Mouse (Mus musculus): ENCODE data around the gene Casp9. TPM values are rescaled to one million over a fixed set of nuclear protein-coding genes. Genes with fewer than 3 reads are reported as not detected.
A peak's percentile ranks its signal among the peaks of the same experiment; 100 is the strongest.

Gene Casp9
- polyA plus RNA-seq, 1 experiment from 2014 or later: 23.2 TPM

GRCm38 (mm10) chr4:141804105-141804504 is 10.7 kb downstream of the Casp9 start:
- Histone ChIP-seq H3K27ac (no peak overlapping the region), H3K4me1 (replicated peaks) (no peaks in the 10 kb centered on the region), H3K9me3 (no peaks in the 10 kb centered on the region), H3K4me3 (replicated peaks) (no peak overlapping the region), H3K36me3 (peaks cover 65% of the 10 kb centered on the region), H3K9ac (replicated peaks) (no peak overlapping the region), H3K4me2 (replicated peaks) (no peak overlapping the region), H3K27me3 (no peaks in the 10 kb centered on the region)
- WGBS: 89% methylated on average over 4 of the region's 4 CpGs
- ATAC-seq: no peak

- Histone ChIP-seq H3K4me2 (replicated peaks) (no peak overlapping the region), H3K36me3 (peaks cover 81% of the 10 kb centered on the region), H3K27me3 (no peaks in the 10 kb centered on the region), H3K27ac (no peak overlapping the region), H3K4me3 (replicated peaks) (no peak overlapping the region), H3K9ac (replicated peaks) (no peak overlapping the region), H3K4me1 (replicated peaks) (no peaks in the 10 kb centered on the region), H3K9me3 (no peaks in the 10 kb centered on the region)
- WGBS: 98% methylated on average over 8 of the region's 8 CpGs
- no peak for ATAC-seq
These were observed 12.5 kb downstream of the Casp9 start for GRCm38 (mm10) chr4:141805886-141806285.

- ATAC-seq: peak; percentile 62; the same call in 1 of the 2 replicates
- 73% methylated on average over 8 of the region's 8 CpGs for WGBS
- H3K36me3 ChIP-seq: peaks cover 96% of the 10 kb centered on the region
These were observed 16.5 kb downstream of the Casp9 start for GRCm38 (mm10) chr4:141809850-141810464.

GRCm38 (mm10) chr4:141810975-141811374 is 17.6 kb downstream of the Casp9 start:
- no peak for ATAC-seq
- Histone ChIP-seq H3K9me3 (no peaks in the 10 kb centered on the region), H3K27me3 (no peaks in the 10 kb centered on the region), H3K4me2 (replicated peaks) (no peak overlapping the region), H3K4me1 (replicated peaks) (peaks cover under 1% of the 10 kb centered on the region; the same call in 1 of the 2 replicates), H3K36me3 (peaks cover 91% of the 10 kb centered on the region), H3K4me3 (replicated peaks) (no peak overlapping the region), H3K27ac (no peak overlapping the region), H3K9ac (replicated peaks) (no peak overlapping the region)
- WGBS: 97% methylated on average over 2 of the region's 2 CpGs

More at GRCm38 (mm10) chr4:141809850-141810464, 16.5 kb downstream of the Casp9 start:
- Histone ChIP-seq H3K9me3 (no peaks in the 10 kb centered on the region), H3K27ac (0 out of 2 replicates have a peak overlapping the region, but pooled peaks have one; percentile 30), H3K4me1 (replicated peaks) (no peaks in the 10 kb centered on the region), H3K9ac (replicated peaks) (no peak overlapping the region), H3K4me2 (replicated peaks) (no peak overlapping the region), H3K4me3 (replicated peaks) (no peak overlapping the region), H3K27me3 (no peaks in the 10 kb centered on the region)

GRCm38 (mm10) chr4:141811375-141811774 is 18.0 kb downstream of the Casp9 start:
- Histone ChIP-seq H3K9ac (replicated peaks) (no peak overlapping the region), H3K4me1 (replicated peaks) (peaks cover 5% of the 10 kb centered on the region; the same call in 1 of the 2 replicates), H3K9me3 (no peaks in the 10 kb centered on the region), H3K36me3 (peaks cover 87% of the 10 kb centered on the region), H3K4me3 (replicated peaks) (no peak overlapping the region), H3K4me2 (replicated peaks) (no peak overlapping the region), H3K27me3 (no peaks in the 10 kb centered on the region), H3K27ac (no peak overlapping the region)
- no peak for ATAC-seq
- WGBS: 99% methylated on average over 7 of the region's 7 CpGs

GRCm38 (mm10) chr4:141816267-141816666 is 22.9 kb downstream of the Casp9 start:
- Histone ChIP-seq H3K4me2 (replicated peaks) (no peak overlapping the region), H3K27ac (peak overlapping the region; percentile 59), H3K9ac (replicated peaks) (no peak overlapping the region), H3K4me1 (replicated peaks) (peaks cover 5% of the 10 kb centered on the region; the same call in 1 of the 2 replicates), H3K27me3 (no peaks in the 10 kb centered on the region), H3K4me3 (replicated peaks) (no peak overlapping the region), H3K9me3 (0 out of 2 replicates have a peak, but pooled peaks cover 2% of the 10 kb centered on the region), H3K36me3 (peaks cover 40% of the 10 kb centered on the region)
- no peak for ATAC-seq
- 79% methylated on average over 7 of the region's 7 CpGs for WGBS

- ATAC-seq: no peak
- Histone ChIP-seq H3K9ac (replicated peaks) (no peak overlapping the region), H3K4me3 (replicated peaks) (no peak overlapping the region), H3K4me2 (replicated peaks) (no peak overlapping the region), H3K9me3 (0 out of 2 replicates have a peak, but pooled peaks cover 2% of the 10 kb centered on the region), H3K27me3 (no peaks in the 10 kb centered on the region), H3K36me3 (peaks cover 33% of the 10 kb centered on the region), H3K27ac (peak overlapping the region; percentile 59; the same call in 1 of the 2 replicates), H3K4me1 (replicated peaks) (peaks cover 5% of the 10 kb centered on the region; the same call in 1 of the 2 replicates)
- 55% methylated on average over 14 of the region's 14 CpGs for WGBS
These were observed 23.6 kb downstream of the Casp9 start for GRCm38 (mm10) chr4:141816776-141817655.

GRCm38 (mm10) chr4:141817706-141818105 is 24.3 kb downstream of the Casp9 start:
- peaks cover 26% of the 10 kb centered on the region for H3K36me3 ChIP-seq
- ATAC-seq: no peak
- no peak overlapping the region for H3K4me3 ChIP-seq (replicated peaks)
- no peak overlapping the region for H3K27ac ChIP-seq
- H3K27me3 ChIP-seq: no peaks in the 10 kb centered on the region
- H3K9me3 ChIP-seq: 0 out of 2 replicates have a peak, but pooled peaks cover 2% of the 10 kb centered on the region
- 48% methylated on average over 10 of the region's 10 CpGs for WGBS
- H3K4me2 ChIP-seq (replicated peaks): no peak overlapping the region
- peaks cover 5% of the 10 kb centered on the region; the same call in 1 of the 2 replicates for H3K4me1 ChIP-seq (replicated peaks)
- no peak overlapping the region for H3K9ac ChIP-seq (replicated peaks)

GRCm38 (mm10) chr4:141818861-141819260 is 25.4 kb downstream of the Casp9 start:
- Histone ChIP-seq H3K4me2 (replicated peaks) (no peak overlapping the region), H3K4me3 (replicated peaks) (no peak overlapping the region), H3K9me3 (0 out of 2 replicates have a peak, but pooled peaks cover 2% of the 10 kb centered on the region), H3K9ac (replicated peaks) (no peak overlapping the region), H3K4me1 (replicated peaks) (peaks cover 5% of the 10 kb centered on the region; the same call in 1 of the 2 replicates), H3K27me3 (no peaks in the 10 kb centered on the region), H3K27ac (no peak overlapping the region), H3K36me3 (peaks cover 15% of the 10 kb centered on the region)
- 89% methylated on average over 13 of the region's 13 CpGs for WGBS
- ATAC-seq: no peak

- 96% methylated on average over 7 of the region's 7 CpGs for WGBS
- no peak for ATAC-seq
- H3K27ac ChIP-seq: no peak overlapping the region
- H3K9ac ChIP-seq (replicated peaks): no peak overlapping the region
- peaks cover 12% of the 10 kb centered on the region for H3K36me3 ChIP-seq
- H3K9me3 ChIP-seq: 0 out of 2 replicates have a peak, but pooled peaks cover 2% of the 10 kb centered on the region
- no peaks in the 10 kb centered on the region for H3K27me3 ChIP-seq
- H3K4me1 ChIP-seq (replicated peaks): peaks cover 5% of the 10 kb centered on the region; the same call in 1 of the 2 replicates
- H3K4me2 ChIP-seq (replicated peaks): no peak overlapping the region
- H3K4me3 ChIP-seq (replicated peaks): no peak overlapping the region
These were observed 25.9 kb downstream of the Casp9 start for GRCm38 (mm10) chr4:141819316-141819715.

- WGBS: 85% methylated on average over 3 of the region's 3 CpGs
- no peaks in the 10 kb centered on the region for H3K36me3 ChIP-seq
- H3K4me3 ChIP-seq (replicated peaks): no peak overlapping the region
These were observed 27.8 kb downstream of the Casp9 start for GRCm38 (mm10) chr4:141821178-141821577.

GRCm38 (mm10) chr4:141822089-141822488 is 28.7 kb downstream of the Casp9 start:
- Histone ChIP-seq H3K4me1 (replicated peaks) (no peaks in the 10 kb centered on the region), H3K27me3 (no peaks in the 10 kb centered on the region), H3K9ac (replicated peaks) (no peak overlapping the region), H3K4me2 (replicated peaks) (no peak overlapping the region), H3K9me3 (0 out of 2 replicates have a peak, but pooled peaks cover 2% of the 10 kb centered on the region), H3K27ac (no peak overlapping the region), H3K4me3 (replicated peaks) (no peak overlapping the region), H3K36me3 (no peaks in the 10 kb centered on the region)
- 77% methylated on average over 10 of the region's 10 CpGs for WGBS
- no peak for ATAC-seq

More at GRCm38 (mm10) chr4:141821178-141821577, 27.8 kb downstream of the Casp9 start:
- no peak for ATAC-seq
- Histone ChIP-seq H3K4me2 (replicated peaks) (no peak overlapping the region), H3K9me3 (0 out of 2 replicates have a peak, but pooled peaks cover 2% of the 10 kb centered on the region), H3K27ac (no peak overlapping the region), H3K4me1 (replicated peaks) (peaks cover 2% of the 10 kb centered on the region; the same call in 1 of the 2 replicates), H3K9ac (replicated peaks) (no peak overlapping the region), H3K27me3 (no peaks in the 10 kb centered on the region)

Measured in midbrain, embryonic 13.5 days (tissue).